Mouse (Mus musculus) intestine, embryonic 16.5 days (tissue): Measurements from ENCODE around the gene Vps13d. TPM values are rescaled to one million over a fixed set of nuclear protein-coding genes. Genes with fewer than 3 reads are reported as not detected.

Experiments
- ATAC-seq: fragments of 200-750 bp; cut with Nextera tagmentation; 2 replicates; pipeline ENCODE4 v1.8.0; 2017; ENCODE audit warnings: moderate TSS enrichment, moderate library complexity
- H3K27ac ChIP-seq: fragments of 300-500 bp; sonication (generic); 2 replicates; pipeline ENCODE4 v1.5.1; 2014; ENCODE audit warnings: mild to moderate bottlenecking, low read length
- H3K27me3 ChIP-seq: fragments of 300-500 bp; sonication (generic); replicated peaks from 2 replicates; pipeline ENCODE4 v1.6.1; 2014; ENCODE audit warnings: low read length, control low read depth, mixed read lengths; ENCODE audit not compliant: control insufficient read depth, insufficient read depth
- H3K36me3 ChIP-seq: fragments of 300-500 bp; sonication (generic); 2 replicates; pipeline ENCODE4 v1.6.1; 2014; ENCODE audit warnings: low read length, control low read depth; ENCODE audit not compliant: control insufficient read depth, insufficient read depth
- H3K4me1 ChIP-seq: fragments of 300-500 bp; sonication (generic); 2 replicates; pipeline ENCODE4 v1.6.1; 2014; ENCODE audit warnings: low read length, control low read depth, mixed read lengths; ENCODE audit not compliant: control insufficient read depth, insufficient read depth
- H3K4me2 ChIP-seq: fragments of 300-500 bp; sonication (generic); 2 replicates; pipeline ENCODE4 v1.6.1; 2014; ENCODE audit warnings: low read depth, low read length, control low read depth
- H3K4me3 ChIP-seq: fragments of 300-500 bp; sonication (generic); 2 replicates; pipeline ENCODE4 v1.5.1; 2014; ENCODE audit warnings: mild to moderate bottlenecking, low read length
- H3K9ac ChIP-seq: fragments of 300-500 bp; sonication (generic); 2 replicates; pipeline ENCODE4 v1.6.1; 2014; ENCODE audit warnings: low read depth, low read length
- H3K9me3 ChIP-seq: fragments of 300-500 bp; sonication (generic); 2 replicates; pipeline ENCODE4 v1.6.1; 2016; ENCODE audit warnings: low read length, control low read depth; ENCODE audit not compliant: control insufficient read depth
- WGBS: fragments of 180-500 bp; shearing (Covaris S2); extraction: QIAGEN DNeasy Blood & Tissue Kit; methylation state at CpG from one replicate; pipeline ENCODE4 v1.1.7; 2014; 5-methylcytosine and 5-hydroxymethylcytosine counted together
- polyA plus RNA-seq: library from polyadenylated mRNA; unstranded; fragments of >200 nt; fragmentation: Nextera tagmentation; extraction: Ambion mirVana; gene quantifications from 2 replicates; pipeline ENCODE4 v1.2.1, GENCODE M21; 2015

Gene Vps13d
- polyA plus RNA-seq, 1 experiment from 2014 or later, result 11.4 TPM

DNA sequence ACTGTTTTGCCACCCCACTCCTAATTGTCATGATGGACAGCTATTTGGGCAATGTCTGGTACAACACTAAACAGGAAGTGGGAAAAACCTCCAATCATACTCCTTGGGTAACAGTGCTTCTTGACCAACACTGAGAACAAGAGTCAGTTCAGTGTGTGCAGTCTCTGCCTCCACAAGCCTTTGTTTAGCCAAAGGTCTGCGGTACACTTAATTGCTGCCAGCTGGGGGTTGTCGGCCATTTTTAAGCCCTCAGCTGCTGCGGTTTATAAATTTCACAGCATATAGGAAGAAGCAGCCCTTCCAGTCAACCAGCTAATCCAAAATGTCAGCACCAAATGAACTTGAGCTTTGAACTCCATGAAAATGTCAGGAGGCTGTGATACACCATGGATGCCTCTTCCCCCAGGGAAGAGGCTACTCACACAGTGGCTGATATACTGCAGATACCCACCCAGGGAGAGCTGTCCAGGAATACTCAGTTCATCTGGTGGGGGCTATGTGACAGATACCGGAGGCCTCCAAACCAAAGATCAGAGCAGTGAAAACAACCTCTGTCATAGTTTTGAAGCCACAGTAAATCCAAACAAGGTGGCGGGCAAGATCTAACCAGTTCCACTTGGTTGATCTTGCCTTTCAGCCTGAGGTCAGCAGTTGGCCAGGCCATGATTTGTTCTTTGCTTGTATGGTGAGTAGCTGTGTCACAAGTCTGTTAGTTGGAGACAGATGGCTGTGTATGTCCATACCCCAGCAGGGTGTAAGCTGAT, 206.2 kb downstream of the Vps13d start:
- no peaks in the 10 kb centered on the region for H3K9me3 ChIP-seq
- H3K4me2 ChIP-seq, result no peak overlapping the region
- peaks cover 17% of the 10 kb centered on the region for H3K4me1 ChIP-seq
- ATAC-seq, result no peak
- H3K27me3 ChIP-seq, result no peaks in the 10 kb centered on the region
- H3K27ac ChIP-seq, result no peak overlapping the region
- H3K9ac ChIP-seq, result no peak overlapping the region
- WGBS, result 65% methylated on average over 5 of the region's 5 CpGs
- no peaks in the 10 kb centered on the region for H3K36me3 ChIP-seq
- no peak overlapping the region for H3K4me3 ChIP-seq

DNA sequence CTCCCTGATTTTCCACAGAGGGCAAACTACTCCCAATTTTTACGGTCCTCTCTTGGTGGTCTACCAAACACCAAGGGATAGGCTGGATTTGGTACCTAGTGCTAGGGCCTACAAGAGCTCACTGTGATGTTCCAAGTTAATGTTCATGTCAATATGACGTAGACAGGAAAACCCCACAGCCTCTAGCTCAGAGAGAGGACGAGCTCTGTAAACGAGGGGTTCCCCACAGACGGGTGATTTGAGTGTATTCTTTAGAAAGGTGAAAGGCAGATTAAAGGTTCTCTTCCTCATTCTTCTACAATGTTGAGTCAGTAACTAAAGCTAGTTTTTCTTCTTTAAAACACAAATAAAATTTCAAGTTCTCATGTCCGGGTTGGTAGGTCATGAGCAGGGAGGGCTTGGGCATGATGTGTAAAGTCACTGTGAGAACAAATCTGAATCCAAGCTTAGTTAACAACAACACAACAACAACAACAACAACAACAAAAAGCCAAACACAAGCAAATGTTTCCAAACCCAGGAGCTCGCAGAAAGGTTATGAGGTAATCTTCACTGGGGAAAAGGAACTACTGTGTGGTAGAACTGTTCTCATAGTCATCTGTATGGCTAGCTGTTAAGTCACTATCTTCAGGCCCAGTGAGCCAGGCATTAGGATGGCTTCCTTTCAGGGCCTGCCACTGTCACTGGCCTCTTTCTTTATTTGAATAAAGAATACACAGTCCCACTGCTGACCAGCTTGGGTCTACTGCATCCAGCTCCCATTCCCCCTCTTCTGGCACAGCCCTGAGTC, 208.6 kb downstream of the Vps13d start:
- no peaks in the 10 kb centered on the region for H3K27me3 ChIP-seq
- H3K36me3 ChIP-seq, result no peaks in the 10 kb centered on the region
- no peaks in the 10 kb centered on the region for H3K9me3 ChIP-seq
- H3K9ac ChIP-seq, result no peak overlapping the region
- no peak for ATAC-seq
- 85% methylated on average over 7 of the region's 7 CpGs for WGBS
- no peak overlapping the region for H3K27ac ChIP-seq
- peaks cover 18% of the 10 kb centered on the region; the same call in 1 of the 2 replicates for H3K4me1 ChIP-seq
- H3K4me2 ChIP-seq, result no peak overlapping the region
- no peak overlapping the region for H3K4me3 ChIP-seq

DNA sequence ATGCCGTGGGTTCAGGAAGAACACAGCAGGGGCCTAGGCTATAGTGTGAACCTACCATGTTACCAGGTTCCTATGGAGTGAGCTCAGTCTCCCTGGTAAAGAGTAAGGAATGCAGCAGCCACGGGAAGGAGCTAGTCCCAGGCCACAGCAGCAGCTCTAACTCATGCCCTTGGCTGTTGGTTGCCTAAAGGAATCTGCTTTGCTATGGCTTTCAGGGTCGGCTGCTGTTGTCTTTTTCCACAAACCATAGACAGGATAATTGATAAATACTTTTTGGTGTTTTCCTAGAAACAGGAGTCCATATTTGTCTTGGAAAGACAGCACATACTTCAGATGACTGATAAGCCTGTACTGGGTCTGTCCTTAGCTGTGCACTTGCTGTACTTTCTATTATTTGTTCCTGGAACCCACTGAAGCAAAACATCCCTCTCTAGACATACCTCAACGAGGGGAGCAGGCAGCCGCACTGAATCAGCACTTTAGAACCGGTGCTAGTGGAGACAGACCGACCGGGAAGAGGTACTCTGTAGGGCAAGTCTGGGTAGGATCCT, 210.9 kb downstream of the Vps13d start:
- H3K9ac ChIP-seq, result no peak overlapping the region
- peaks cover 16% of the 10 kb centered on the region; the same call in 1 of the 2 replicates for H3K4me1 ChIP-seq
- no peaks in the 10 kb centered on the region for H3K9me3 ChIP-seq
- ATAC-seq, result no peak
- 51% methylated on average over 8 of the region's 8 CpGs for WGBS
- H3K36me3 ChIP-seq, result 0 out of 2 replicates have a peak, but pooled peaks cover under 1% of the 10 kb centered on the region
- H3K27ac ChIP-seq, result no peak overlapping the region
- no peak overlapping the region for H3K4me3 ChIP-seq
- no peaks in the 10 kb centered on the region for H3K27me3 ChIP-seq
- H3K4me2 ChIP-seq, result no peak overlapping the region

DNA sequence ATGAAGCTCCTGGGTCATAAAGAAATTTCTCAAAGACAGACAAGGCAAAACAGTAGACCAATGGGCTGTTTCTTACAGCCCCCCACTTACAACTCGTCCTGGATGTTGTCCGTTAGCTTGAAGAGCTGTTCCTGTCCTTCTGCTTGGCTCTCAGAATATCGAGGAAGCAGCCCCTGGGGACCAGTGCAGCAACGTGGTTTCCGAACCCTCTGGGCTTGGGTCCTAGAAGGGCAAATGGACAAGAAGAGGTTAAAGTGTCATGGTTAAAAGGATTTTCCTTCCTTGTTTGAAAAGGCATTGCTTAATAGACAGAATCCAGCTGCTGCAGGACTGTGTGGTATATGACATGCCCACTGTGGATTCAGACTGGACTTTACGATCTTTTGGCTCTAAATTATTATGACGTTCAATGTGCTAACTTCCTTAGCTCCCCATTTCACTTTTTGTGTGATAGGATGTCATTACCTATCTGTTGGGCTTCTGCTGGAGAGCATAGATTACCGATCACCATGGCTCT, 211.5 kb downstream of the Vps13d start:
- Histone ChIP-seq H3K4me2 (no peak overlapping the region), H3K4me3 (no peak overlapping the region), H3K27me3 (no peaks in the 10 kb centered on the region), H3K9me3 (no peaks in the 10 kb centered on the region), H3K4me1 (peaks cover 13% of the 10 kb centered on the region; the same call in 1 of the 2 replicates), H3K9ac (no peak overlapping the region), H3K36me3 (0 out of 2 replicates have a peak, but pooled peaks cover 3% of the 10 kb centered on the region), H3K27ac (no peak overlapping the region)
- ATAC-seq, result no peak
- 61% methylated on average over 8 of the region's 8 CpGs for WGBS

DNA sequence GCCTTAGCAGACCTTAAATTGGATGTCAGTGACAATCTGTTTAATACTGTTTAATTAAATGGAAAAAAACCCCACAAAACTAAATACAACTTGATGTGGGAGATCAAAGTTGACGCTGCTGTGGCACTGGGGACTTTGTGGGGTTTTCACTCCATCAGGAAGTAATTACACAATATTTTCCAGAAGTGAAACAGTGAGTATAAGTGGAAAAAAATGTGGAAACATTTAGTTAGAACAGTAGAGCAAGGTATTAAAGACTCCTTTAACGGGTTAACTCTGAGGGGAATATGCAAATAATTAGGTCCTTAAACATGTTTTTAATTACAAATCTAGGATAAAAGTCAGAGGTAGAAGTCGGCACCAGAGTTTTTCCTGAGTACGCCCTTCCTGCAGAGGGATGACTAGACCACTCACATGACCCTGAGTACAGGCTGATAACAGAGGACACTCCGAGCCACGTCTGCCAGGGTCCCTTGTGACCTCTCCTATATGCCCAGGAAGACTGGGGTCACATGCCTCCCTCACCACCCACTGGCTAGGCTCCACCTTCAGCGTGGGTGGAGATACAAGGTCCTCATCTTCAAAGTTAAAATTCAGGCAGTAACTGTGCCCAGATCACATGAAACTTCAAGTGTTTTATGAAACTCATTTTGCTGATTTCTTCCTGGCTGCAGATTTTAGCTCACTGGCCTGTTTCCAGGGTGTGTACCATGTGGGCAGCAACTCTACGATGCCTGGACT, 213.8 kb downstream of the Vps13d start:
- peaks cover 13% of the 10 kb centered on the region; the same call in 1 of the 2 replicates for H3K4me1 ChIP-seq
- no peak overlapping the region for H3K4me3 ChIP-seq
- H3K9ac ChIP-seq, result no peak overlapping the region
- peak; percentile 89 for ATAC-seq
- H3K9me3 ChIP-seq, result no peaks in the 10 kb centered on the region
- H3K27ac ChIP-seq, result peak overlapping the region; percentile 45; the same call in 1 of the 2 replicates
- no peak overlapping the region for H3K4me2 ChIP-seq
- no peaks in the 10 kb centered on the region for H3K27me3 ChIP-seq
- peaks cover 7% of the 10 kb centered on the region; the same call in 1 of the 2 replicates for H3K36me3 ChIP-seq
- WGBS, result 50% methylated on average over 8 of the region's 8 CpGs

DNA sequence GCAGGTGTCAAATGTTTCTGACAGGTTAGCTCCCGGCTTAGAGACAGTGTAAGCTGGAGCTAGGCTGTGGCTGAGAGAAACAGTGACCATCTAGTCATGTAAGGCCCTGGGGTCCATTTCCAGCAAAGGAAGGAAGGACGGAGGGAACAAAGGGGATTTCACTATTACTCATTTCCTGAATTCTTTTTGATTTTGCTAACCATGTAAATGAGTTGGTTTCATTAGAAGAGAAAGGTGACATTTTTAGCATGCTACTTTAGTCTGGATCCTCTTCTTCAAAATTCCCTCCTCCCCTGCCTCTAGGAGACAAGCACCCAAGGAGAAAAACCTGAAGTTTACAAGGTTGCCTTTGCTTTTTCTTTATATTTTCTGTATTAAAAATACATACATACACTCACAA, 214.7 kb downstream of the Vps13d start:
- H3K27ac ChIP-seq, result peak overlapping the region; percentile 17; the same call in 1 of the 2 replicates
- H3K4me3 ChIP-seq, result no peak overlapping the region
- 69% methylated on average over 2 of the region's 2 CpGs for WGBS

DNA sequence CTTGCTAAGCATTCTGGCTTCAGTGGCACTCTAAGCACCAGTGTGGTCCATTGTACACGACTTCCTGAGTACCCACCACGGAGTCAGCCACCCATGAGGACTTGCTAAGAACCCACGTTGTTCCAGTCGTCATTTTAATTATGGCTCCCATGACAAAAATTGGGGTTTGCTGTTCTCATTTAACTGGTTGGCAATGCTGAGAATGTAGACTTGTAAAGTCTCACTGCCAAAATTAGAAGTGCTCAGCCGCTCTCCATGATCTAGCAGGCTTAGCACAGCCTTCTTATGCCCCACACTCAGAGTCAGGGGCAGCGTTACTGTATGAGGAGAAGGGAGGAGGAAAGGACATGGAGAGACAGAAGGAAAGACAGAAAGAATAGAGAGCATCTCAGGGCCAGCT, 216.8 kb downstream of the Vps13d start:
- Histone ChIP-seq H3K9me3 (no peaks in the 10 kb centered on the region), H3K27ac (no peak overlapping the region), H3K4me2 (no peak overlapping the region), H3K36me3 (peaks cover 7% of the 10 kb centered on the region; the same call in 1 of the 2 replicates), H3K27me3 (no peaks in the 10 kb centered on the region), H3K9ac (no peak overlapping the region), H3K4me1 (peaks cover 6% of the 10 kb centered on the region; the same call in 1 of the 2 replicates), H3K4me3 (no peak overlapping the region)
- no peak for ATAC-seq
- WGBS, result 86% methylated on average over 6 of the region's 6 CpGs

More for the DNA sequence above, 214.7 kb downstream of the Vps13d start:
- H3K36me3 ChIP-seq, result peaks cover 7% of the 10 kb centered on the region; the same call in 1 of the 2 replicates
- H3K4me1 ChIP-seq, result peaks cover 15% of the 10 kb centered on the region; the same call in 1 of the 2 replicates
- H3K4me2 ChIP-seq, result no peak overlapping the region
- H3K9ac ChIP-seq, result no peak overlapping the region
- no peak for ATAC-seq
- no peaks in the 10 kb centered on the region for H3K27me3 ChIP-seq
- H3K9me3 ChIP-seq, result no peaks in the 10 kb centered on the region

DNA sequence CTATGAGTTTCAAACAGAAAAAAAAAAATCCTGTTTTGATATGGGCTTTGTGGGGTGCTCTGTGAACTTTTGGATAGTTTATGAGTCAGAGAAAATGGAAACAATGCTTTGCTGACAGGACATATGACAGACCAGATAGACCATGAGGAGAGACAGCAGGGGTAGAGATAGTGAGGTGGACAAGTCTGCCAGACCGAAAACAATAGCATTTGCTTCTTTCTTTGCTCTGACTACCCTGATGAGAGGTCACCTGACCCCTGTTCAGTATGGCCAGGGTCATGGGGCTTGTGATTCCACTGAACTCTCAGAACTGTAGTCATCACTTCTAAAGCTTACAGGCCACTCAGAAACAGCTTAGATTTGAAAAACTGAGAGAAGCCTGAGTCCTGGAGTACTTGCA, 217.7 kb downstream of the Vps13d start:
- no peak for ATAC-seq
- no peaks in the 10 kb centered on the region for H3K9me3 ChIP-seq
- WGBS, result 48% methylated on average over 1 of the region's 1 CpGs

More for the DNA sequence above, 217.7 kb downstream of the Vps13d start:
- Histone ChIP-seq H3K4me1 (peaks cover 6% of the 10 kb centered on the region; the same call in 1 of the 2 replicates), H3K9ac (no peak overlapping the region), H3K4me3 (no peak overlapping the region), H3K36me3 (peaks cover 7% of the 10 kb centered on the region; the same call in 1 of the 2 replicates), H3K27ac (no peak overlapping the region), H3K27me3 (no peaks in the 10 kb centered on the region), H3K4me2 (no peak overlapping the region)
